Mouse (Mus musculus): ENCODE measurements at regions not wholly inside any gene's neighbourhood (a gene's known extent, or its start where the extent isn't known, plus 50 kb on each side); places are given as distances from the start of the nearest gene placed in this dataset.

- TF ChIP-seq GATA1 (IDR thresholded peaks at IDR 0.05; ENCODE audit: borderline replicate concordance, low read length) (no peak), CTCF (IDR thresholded peaks at IDR 0.05; ENCODE audit: low read depth, low read length) (no peak), TAL1 (conservative IDR thresholded peaks at IDR 0.05; ENCODE audit: low read depth, low read length) (no peak), POLR2AphosphoS5 (IDR thresholded peaks at IDR 0.05; ENCODE audit: insufficient replicate concordance, low read depth, low read length) (no peak), GATA2 (IDR thresholded peaks at IDR 0.05; ENCODE audit: borderline replicate concordance, low read depth, low read length) (no peak)
These were observed 244.3 kb upstream of the Thbs1 start for GRCm38 (mm10) chr2:117867409-117867808.

Measured in G1E (cell line).